Mouse (Mus musculus): ENCODE measurements at regions not wholly inside any gene's neighbourhood (a gene's known extent, or its start where the extent isn't known, plus 50 kb on each side); places are given as distances from the start of the nearest gene placed in this dataset.

DNA sequence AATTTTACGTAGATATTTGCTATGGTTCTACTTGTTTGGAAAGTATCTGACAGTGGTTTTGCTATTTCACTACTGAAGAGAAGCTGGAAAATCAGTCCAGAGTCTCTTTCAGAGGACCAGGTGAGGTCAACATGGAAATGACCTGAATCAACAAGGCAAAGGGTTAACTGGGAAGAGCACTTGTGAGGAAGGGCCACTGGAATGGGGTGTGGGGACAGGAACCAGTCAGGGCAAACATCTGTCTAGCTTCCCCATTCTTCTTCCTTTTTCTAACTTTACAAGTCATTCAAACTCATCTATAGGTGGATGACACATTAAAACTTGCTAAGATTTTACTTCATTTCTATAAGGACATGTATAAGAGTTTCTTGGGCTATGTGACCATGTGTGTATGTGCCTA, 283.7 kb downstream of the Gm11146 start:
- Histone ChIP-seq H3K4me2 (no peak overlapping the region), H3K4me1 (replicated peaks) (peaks cover 3% of the 10 kb centered on the region; the same call in 1 of the 2 replicates), H3K27me3 (replicated peaks) (no peaks in the 10 kb centered on the region), H3K9me3 (replicated peaks) (no peaks in the 10 kb centered on the region), H3K4me3 (no peak overlapping the region), H3K9ac (no peak overlapping the region), H3K27ac (ENCODE audit: poor library complexity, severe bottlenecking) (no peak overlapping the region), H3K36me3 (no peaks in the 10 kb centered on the region)
- WGBS, result 78% methylated on average over 1 of the region's 1 CpGs
- no peak for ATAC-seq (ENCODE audit: insufficient number of reproducible peaks, low FRiP score)

DNA sequence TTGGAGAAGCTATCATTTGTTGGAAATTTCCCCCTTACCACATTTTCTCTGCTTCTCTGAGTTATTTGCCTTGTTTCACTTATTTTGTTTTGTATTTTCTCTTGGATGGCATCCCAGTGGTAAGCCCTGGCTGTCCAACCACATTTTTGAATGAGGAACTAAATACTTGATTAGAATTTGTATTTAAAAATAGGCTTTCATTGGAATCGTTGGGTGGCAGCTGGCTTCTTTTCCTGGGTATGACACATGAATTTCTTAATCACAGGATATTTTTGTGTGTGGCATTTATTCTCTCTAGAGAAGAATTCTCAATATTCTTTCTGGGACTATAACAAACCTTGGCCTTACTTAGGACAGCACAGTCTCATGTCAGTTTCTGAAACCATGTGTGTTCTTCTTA, 286.5 kb downstream of the Gm11146 start:
- ATAC-seq (ENCODE audit: insufficient number of reproducible peaks, low FRiP score), result no peak
- no peak overlapping the region for H3K27ac ChIP-seq (ENCODE audit: poor library complexity, severe bottlenecking)
- no peaks in the 10 kb centered on the region for H3K9me3 ChIP-seq (replicated peaks)
- no peaks in the 10 kb centered on the region for H3K27me3 ChIP-seq (replicated peaks)
- H3K4me3 ChIP-seq, result no peak overlapping the region
- no peak overlapping the region for H3K4me2 ChIP-seq
- H3K4me1 ChIP-seq (replicated peaks), result no peaks in the 10 kb centered on the region
- H3K9ac ChIP-seq, result no peak overlapping the region
- no peaks in the 10 kb centered on the region for H3K36me3 ChIP-seq
- 59% methylated on average over 1 of the region's 1 CpGs for WGBS

DNA sequence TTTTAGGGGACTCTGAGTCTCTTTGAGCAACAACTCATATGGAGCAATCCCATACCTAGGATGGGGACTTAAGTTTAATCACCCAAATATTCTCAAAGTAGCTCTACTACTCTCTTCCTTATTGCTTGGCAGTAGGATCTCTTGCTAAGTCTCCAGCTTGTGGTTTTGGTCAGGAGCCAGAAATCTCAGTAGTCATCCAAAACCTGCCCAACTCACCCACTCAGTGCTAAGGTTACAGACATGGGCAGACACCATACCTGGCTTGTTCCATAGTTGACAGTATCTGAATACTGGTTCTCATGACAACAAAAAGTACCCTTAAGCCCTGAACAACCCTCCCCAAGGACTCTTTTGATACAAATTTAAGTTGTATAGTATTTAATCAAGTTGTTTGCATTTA, 288.7 kb downstream of the Gm11146 start:
- no peaks in the 10 kb centered on the region for H3K4me1 ChIP-seq (replicated peaks)
- no peak overlapping the region for H3K9ac ChIP-seq
- no peak overlapping the region for H3K4me2 ChIP-seq
- H3K36me3 ChIP-seq, result no peaks in the 10 kb centered on the region
- H3K27me3 ChIP-seq (replicated peaks), result no peaks in the 10 kb centered on the region
- no peaks in the 10 kb centered on the region for H3K9me3 ChIP-seq (replicated peaks)
- no peak for ATAC-seq (ENCODE audit: insufficient number of reproducible peaks, low FRiP score)
- H3K4me3 ChIP-seq, result no peak overlapping the region
- H3K27ac ChIP-seq (ENCODE audit: poor library complexity, severe bottlenecking), result no peak overlapping the region

DNA sequence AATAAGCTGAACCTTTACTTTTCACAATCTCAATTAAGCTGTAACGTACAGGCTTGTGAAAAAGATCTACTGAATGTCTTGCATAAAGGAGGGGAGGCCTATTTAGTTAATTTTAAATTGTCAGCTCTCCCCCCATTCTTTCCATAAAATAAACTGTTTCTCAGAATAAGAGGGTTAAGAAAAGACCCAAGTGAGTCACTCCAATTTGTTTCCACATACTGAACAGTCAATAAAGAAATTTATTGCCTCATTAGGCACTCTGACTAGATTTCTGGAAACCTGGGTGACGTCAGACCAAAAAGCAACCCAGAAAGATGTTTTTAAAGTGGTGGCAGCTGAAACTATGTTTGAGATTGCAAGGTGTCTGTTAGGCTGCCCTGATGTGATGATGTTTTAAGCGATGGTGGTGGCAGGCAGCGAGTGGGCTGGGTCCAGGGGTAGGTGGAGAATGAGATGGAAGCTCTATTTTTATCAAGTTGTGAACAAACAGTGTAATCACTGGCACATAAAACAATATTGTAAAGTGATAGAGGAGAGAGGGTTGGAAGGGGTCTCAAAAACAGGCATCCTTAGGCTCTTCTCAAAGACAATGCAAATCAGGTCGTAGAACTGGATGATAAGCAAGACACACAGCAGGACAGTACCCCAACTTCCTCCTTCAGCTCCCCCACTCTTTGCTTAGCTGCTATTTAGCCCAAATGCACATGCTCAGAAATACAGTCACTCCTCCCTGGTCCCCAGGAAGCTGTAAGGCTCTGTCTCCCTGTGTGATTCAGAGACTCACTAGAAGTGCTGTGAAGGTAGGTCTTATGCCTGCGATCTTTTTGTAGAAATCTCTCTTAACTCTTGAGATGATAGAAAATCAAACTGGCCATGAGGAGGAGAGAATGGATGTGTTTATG, 288.0 kb downstream of the Usp25 start:
- Histone ChIP-seq H3K9ac (no peak overlapping the region), H3K4me1 (replicated peaks) (no peaks in the 10 kb centered on the region), H3K27me3 (replicated peaks) (no peaks in the 10 kb centered on the region), H3K9me3 (replicated peaks) (no peaks in the 10 kb centered on the region), H3K36me3 (no peaks in the 10 kb centered on the region), H3K4me3 (no peak overlapping the region), H3K4me2 (no peak overlapping the region), H3K27ac (ENCODE audit: poor library complexity, severe bottlenecking) (no peak overlapping the region)
- WGBS, result 65% methylated on average over 6 of the region's 6 CpGs
- no peak for ATAC-seq (ENCODE audit: insufficient number of reproducible peaks, low FRiP score)

DNA sequence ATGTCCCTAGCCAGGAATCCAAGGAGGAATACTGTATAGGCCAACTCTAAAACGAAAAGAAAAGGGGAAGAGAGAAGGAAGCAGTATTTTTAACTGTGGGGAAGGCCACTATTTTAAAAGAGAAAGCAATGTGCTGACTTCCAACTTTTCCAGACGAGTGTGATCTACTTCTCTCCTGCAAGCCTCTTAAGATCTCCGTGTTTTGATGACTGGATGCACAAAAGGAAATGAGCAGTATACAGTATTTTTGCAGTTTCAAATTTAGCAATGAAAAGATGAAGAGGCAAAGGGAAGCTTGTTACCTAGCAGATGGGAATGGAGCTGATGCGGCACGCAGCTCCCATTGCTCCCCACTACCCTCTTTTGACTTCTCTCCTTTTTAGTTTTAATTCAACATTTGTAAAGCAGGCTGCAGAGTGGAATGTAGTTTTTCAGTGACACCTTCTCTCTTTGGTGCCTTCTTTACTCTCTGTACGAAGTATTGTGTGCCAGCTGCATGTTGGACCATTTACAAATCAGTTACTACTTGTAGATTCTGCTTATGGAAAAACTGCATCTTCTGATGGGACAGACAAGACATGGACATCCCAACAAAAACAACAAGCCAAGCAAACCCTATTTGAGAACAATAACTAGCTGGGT, 287.2 kb downstream of the Usp25 start:
- Histone ChIP-seq H3K4me1 (replicated peaks) (no peaks in the 10 kb centered on the region), H3K4me3 (no peak overlapping the region), H3K9me3 (replicated peaks) (no peaks in the 10 kb centered on the region), H3K4me2 (no peak overlapping the region), H3K36me3 (no peaks in the 10 kb centered on the region), H3K27me3 (replicated peaks) (no peaks in the 10 kb centered on the region), H3K9ac (no peak overlapping the region), H3K27ac (ENCODE audit: poor library complexity, severe bottlenecking) (no peak overlapping the region)
- ATAC-seq (ENCODE audit: insufficient number of reproducible peaks, low FRiP score), result no peak
- WGBS, result 66% methylated on average over 6 of the region's 6 CpGs

DNA sequence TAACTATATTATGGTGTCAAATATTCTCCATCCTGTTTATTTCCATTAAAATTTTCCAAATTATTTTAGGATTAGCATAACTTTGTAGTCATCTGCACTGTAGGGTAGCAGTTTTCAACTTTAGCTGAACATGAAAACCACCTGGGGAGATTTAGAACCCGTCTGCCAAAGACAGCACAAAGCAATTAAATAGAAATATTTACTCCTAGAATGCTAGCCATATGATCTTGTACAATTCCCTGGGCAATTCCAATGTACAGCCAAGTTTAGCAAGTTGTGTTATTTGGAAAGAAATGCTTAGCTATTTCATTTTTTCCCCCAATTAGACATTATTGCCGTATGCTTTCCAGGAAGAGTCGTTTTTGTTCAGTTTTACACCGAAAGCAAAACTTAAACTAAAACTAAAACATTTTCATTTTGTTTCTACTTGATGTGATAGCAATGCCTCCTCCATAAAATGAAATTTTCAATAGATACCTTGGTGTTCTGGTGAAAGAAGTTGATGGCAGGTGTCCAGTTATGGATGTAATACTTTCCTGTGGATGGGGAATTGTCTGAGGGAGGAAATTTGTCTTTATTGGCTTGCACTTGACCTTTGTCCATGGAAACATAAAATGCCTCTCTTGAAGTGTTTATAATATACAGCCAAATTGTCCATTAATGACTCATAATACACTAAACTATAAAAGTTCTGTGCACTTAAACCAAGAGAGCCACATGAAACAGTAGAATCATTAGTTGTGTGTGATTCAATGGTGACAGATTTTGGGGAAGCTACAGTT, 282.3 kb downstream of the Usp25 start:
- no peaks in the 10 kb centered on the region for H3K9me3 ChIP-seq (replicated peaks)
- ATAC-seq (ENCODE audit: insufficient number of reproducible peaks, low FRiP score), result no peak
- no peak overlapping the region for H3K4me2 ChIP-seq
- WGBS, result 82% methylated on average over 4 of the region's 4 CpGs
- H3K4me3 ChIP-seq, result no peak overlapping the region
- no peaks in the 10 kb centered on the region for H3K36me3 ChIP-seq
- no peaks in the 10 kb centered on the region for H3K27me3 ChIP-seq (replicated peaks)
- H3K27ac ChIP-seq (ENCODE audit: poor library complexity, severe bottlenecking), result no peak overlapping the region
- no peaks in the 10 kb centered on the region for H3K4me1 ChIP-seq (replicated peaks)
- no peak overlapping the region for H3K9ac ChIP-seq

DNA sequence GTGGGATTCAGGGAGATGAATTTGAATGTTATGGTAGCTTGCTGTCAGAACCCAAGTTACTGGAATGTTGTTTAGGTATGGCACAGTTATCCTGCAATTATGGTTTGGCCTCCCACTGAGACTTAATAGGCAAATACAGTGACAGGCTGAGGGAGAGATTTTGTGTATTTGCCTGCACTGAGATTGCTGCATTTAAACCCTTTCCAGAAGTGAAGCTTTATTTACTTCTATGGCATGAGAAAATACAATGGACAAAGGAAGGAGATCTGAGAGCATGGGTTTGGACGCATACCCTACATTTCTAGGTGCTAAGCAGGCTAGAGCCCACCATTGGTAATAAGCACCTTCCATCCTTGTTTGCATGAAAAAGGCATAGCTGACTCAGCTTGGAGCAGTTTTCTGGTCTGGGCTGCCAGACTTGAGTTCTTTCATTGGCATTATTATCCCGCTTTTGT, 278.8 kb downstream of the Usp25 start:
- no peak for ATAC-seq (ENCODE audit: insufficient number of reproducible peaks, low FRiP score)
- Histone ChIP-seq H3K9me3 (replicated peaks) (no peaks in the 10 kb centered on the region), H3K4me2 (no peak overlapping the region), H3K27me3 (replicated peaks) (no peaks in the 10 kb centered on the region), H3K27ac (ENCODE audit: poor library complexity, severe bottlenecking) (no peak overlapping the region), H3K9ac (no peak overlapping the region), H3K36me3 (no peaks in the 10 kb centered on the region), H3K4me3 (no peak overlapping the region), H3K4me1 (replicated peaks) (no peaks in the 10 kb centered on the region)
- WGBS, result 81% methylated on average over 2 of the region's 2 CpGs

DNA sequence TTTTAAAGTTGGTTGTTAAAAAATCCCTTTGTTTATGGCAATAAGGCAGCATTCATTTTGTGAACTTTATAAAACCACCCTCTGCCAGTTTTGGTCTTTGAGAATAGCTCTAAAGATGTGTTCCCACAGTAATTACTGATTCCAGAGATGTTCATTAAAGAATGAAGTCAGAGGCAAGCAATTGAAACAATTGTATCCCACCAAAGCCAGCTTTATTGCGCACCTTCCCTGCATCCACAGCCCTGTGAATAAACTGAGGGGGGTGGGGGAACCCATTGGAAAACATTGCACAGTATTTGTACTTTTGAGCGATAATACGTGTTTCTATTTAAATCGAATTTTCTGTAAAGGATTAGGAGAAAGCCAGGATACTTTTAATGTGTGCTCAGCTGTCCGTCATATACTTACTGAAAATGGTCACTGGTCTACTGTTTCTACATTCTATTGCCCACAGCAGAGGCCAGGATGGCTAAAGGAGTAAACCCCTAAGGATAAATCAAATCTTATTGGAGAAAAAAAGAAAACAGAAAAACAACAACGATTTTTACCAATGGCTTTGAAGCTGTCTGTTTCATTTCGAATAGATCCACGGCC, 278.3 kb downstream of the Usp25 start:
- Histone ChIP-seq H3K27me3 (replicated peaks) (no peaks in the 10 kb centered on the region), H3K4me2 (no peak overlapping the region), H3K4me3 (no peak overlapping the region), H3K27ac (ENCODE audit: poor library complexity, severe bottlenecking) (no peak overlapping the region), H3K36me3 (no peaks in the 10 kb centered on the region), H3K9ac (no peak overlapping the region), H3K4me1 (replicated peaks) (no peaks in the 10 kb centered on the region), H3K9me3 (replicated peaks) (no peaks in the 10 kb centered on the region)
- ATAC-seq (ENCODE audit: insufficient number of reproducible peaks, low FRiP score), result no peak
- WGBS, result 87% methylated on average over 8 of the region's 8 CpGs

DNA sequence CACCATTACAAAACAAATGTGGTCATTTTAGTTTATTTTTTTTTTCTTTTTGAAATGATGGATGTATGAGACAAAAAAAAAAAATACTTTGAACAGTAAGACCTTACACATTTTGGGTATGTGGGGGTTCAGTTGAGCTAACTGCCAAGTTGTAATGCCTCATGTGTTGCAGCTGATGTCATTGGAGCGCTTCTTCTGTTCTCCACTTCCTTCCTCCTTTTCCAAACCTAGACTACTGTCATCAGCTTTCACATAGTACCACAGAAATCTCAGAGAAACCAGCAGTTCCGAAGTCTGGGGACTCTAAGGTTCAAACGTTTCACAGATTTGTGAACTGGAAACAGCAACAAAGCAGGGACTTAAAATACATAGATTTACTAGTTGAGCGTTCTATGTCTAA, 270.7 kb downstream of the Usp25 start:
- Histone ChIP-seq H3K9me3 (replicated peaks) (no peaks in the 10 kb centered on the region), H3K27ac (ENCODE audit: poor library complexity, severe bottlenecking) (no peak overlapping the region), H3K4me1 (replicated peaks) (no peaks in the 10 kb centered on the region), H3K4me3 (no peak overlapping the region), H3K4me2 (no peak overlapping the region), H3K27me3 (replicated peaks) (no peaks in the 10 kb centered on the region), H3K36me3 (no peaks in the 10 kb centered on the region), H3K9ac (no peak overlapping the region)
- ATAC-seq (ENCODE audit: insufficient number of reproducible peaks, low FRiP score), result no peak
- 69% methylated on average over 4 of the region's 4 CpGs for WGBS

DNA sequence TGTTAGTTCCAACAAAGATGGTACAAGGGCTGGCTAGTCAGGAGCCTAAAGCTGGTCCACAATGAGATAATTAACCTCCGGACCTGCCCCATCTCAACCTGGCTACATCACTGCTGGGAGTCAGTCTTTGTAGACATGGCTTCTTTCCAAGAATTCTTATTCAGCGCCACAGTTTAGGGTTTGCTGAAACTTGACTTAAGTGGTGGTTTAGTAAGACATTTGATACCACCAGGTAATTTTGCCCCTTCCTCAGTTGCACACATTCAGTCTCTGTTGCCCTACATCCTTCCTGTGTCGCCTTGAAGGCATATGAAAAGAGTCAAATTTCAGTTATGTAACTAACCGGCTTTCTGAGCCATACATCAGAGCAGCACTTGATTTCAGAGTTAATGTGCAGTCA, 266.4 kb downstream of the Usp25 start:
- Histone ChIP-seq H3K27me3 (replicated peaks) (no peaks in the 10 kb centered on the region), H3K36me3 (no peaks in the 10 kb centered on the region), H3K27ac (ENCODE audit: poor library complexity, severe bottlenecking) (no peak overlapping the region), H3K9me3 (replicated peaks) (no peaks in the 10 kb centered on the region), H3K4me1 (replicated peaks) (no peaks in the 10 kb centered on the region), H3K9ac (no peak overlapping the region), H3K4me2 (no peak overlapping the region), H3K4me3 (no peak overlapping the region)
- ATAC-seq (ENCODE audit: insufficient number of reproducible peaks, low FRiP score), result no peak
- 85% methylated on average over 4 of the region's 4 CpGs for WGBS

DNA sequence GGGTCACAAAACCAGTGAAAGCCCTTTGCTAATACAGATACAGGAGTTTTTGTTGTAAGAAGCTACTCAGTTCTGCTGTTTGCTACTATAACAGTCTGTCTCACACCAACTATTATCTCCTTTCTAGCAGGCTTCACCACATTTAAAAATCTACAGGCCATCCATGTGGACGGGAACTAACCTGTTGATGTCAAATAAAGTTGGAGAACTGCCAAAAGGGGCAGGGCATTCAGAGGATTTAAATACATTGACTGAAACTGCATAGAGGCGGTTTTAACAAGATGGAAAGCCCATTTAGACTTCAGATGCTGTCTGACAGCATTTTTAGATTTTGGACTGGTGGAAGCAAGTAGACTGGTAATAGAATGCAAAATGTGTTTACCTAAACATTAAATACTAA, 266.0 kb downstream of the Usp25 start:
- Histone ChIP-seq H3K4me2 (no peak overlapping the region), H3K4me1 (replicated peaks) (no peaks in the 10 kb centered on the region), H3K9me3 (replicated peaks) (no peaks in the 10 kb centered on the region), H3K27me3 (replicated peaks) (no peaks in the 10 kb centered on the region), H3K36me3 (no peaks in the 10 kb centered on the region), H3K9ac (no peak overlapping the region), H3K4me3 (no peak overlapping the region), H3K27ac (ENCODE audit: poor library complexity, severe bottlenecking) (no peak overlapping the region)
- ATAC-seq (ENCODE audit: insufficient number of reproducible peaks, low FRiP score), result no peak
- WGBS, result 69% methylated on average over 2 of the region's 2 CpGs

Measured in heart, embryonic 12.5 days (tissue).